Mouse (Mus musculus): ENCODE data around the gene Tjp1.

DNA sequence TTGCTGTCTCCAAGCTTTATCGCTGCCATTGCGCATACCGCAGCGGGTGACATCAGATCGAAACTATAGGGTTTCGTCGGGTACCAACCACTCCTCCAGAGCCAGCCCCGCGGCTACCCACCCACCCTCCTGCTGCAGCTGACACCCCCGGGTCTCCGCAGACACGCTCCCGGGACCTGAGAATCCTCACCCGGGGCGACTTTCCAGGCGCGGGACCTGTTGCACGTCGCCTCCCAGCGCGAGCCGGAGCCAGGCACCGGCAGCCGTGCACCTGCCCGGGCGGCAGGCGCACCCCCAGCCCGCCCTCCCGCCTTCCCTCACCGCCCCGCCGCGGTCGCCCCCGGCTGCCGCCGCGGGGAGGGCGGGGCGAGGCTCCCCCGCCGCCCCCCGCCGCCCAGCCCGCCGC is 157.2 kb downstream of the Tjp1 start:
- TF ChIP-seq CTCF (IDR thresholded peaks at IDR 0.05; ENCODE audit: extremely low read depth, insufficient read depth, low read length), result no peak
- TF ChIP-seq POLR2A (IDR thresholded peaks at IDR 0.05; ENCODE audit: extremely low read depth, insufficient read depth, low read length), result no peak
